Mouse (Mus musculus): ENCODE results near the gene Zfp977. TPM values are rescaled to one million over a fixed set of nuclear protein-coding genes. Genes with fewer than 3 reads are reported as not detected.

Gene Zfp977
- not detected in 2 replicates for polyA plus RNA-seq (2012; rRNA removed; ENCODE audit: low replicate concordance)

GRCm38 (mm10) chr7:42592413-42592812 is at the start of gene Zfp977:
Zfp977 (minus strand) TSS chr7:42592547.

GRCm38 (mm10) chr7:42578488-42578887 is 13.9 kb downstream of the Zfp977 start, which contains the start of gene Gm21028:
Gm21028 (minus strand) TSS chr7:42578588.

Other genes with a start within 250 kb of the Zfp977 start
- not detected in 2 replicates for gene 4933421I07Rik, start 144.4 kb downstream of the Zfp977 start, polyA plus RNA-seq (2012; rRNA removed; ENCODE audit: low replicate concordance)
- 0.17 and 1.1 TPM in 2 replicates for gene Zfp141, start 86.8 kb downstream of the Zfp977 start, polyA plus RNA-seq (2012; rRNA removed; ENCODE audit: low replicate concordance)
- gene Gm21028, start 14.0 kb downstream of the Zfp977 start, polyA plus RNA-seq (2012; rRNA removed; ENCODE audit: low replicate concordance): not detected in 2 replicates
- gene Zfp976, start 50.0 kb upstream of the Zfp977 start, polyA plus RNA-seq (2012; rRNA removed; ENCODE audit: low replicate concordance): 0.05 TPM in 1 of 2 replicates, not detected in the other
- gene Zfp975, start 100.2 kb upstream of the Zfp977 start, polyA plus RNA-seq (2012; rRNA removed; ENCODE audit: low replicate concordance): 0.18 TPM in 1 of 2 replicates, not detected in the other
- gene Gm17067, start 134.5 kb upstream of the Zfp977 start, polyA plus RNA-seq (2012; rRNA removed; ENCODE audit: low replicate concordance): not detected in 2 replicates
- not detected in 2 replicates for gene Vmn2r62, start 201.0 kb upstream of the Zfp977 start, polyA plus RNA-seq (2012; rRNA removed; ENCODE audit: low replicate concordance)